Mouse (Mus musculus) lung, postnatal 0 days (tissue): ENCODE results near the gene Ppp2r5a.
A peak's percentile ranks its signal among the peaks of the same experiment; 100 is the strongest.

ENCODE experiments used
- CTCF ChIP-seq: IDR thresholded peaks from 2 replicates; pipeline ENCODE4 v1.5.1; 2016; ENCODE audit warnings: antibody characterized with exemption, mild to moderate bottlenecking
- EP300 ChIP-seq: IDR thresholded peaks from 2 replicates; pipeline ENCODE4 v1.6.1; 2016; ENCODE audit warnings: antibody characterized with exemption, mild to moderate bottlenecking, control low read depth

GRCm38 (mm10) chr1:191364477-191364876, 38.6 kb downstream of the Ppp2r5a start:
- TF ChIP-seq CTCF (peak; percentile 69), EP300 (no peak)
